8 mouse cellular contexts compared by ENCODE assay signal in the genomic region with DNA sequence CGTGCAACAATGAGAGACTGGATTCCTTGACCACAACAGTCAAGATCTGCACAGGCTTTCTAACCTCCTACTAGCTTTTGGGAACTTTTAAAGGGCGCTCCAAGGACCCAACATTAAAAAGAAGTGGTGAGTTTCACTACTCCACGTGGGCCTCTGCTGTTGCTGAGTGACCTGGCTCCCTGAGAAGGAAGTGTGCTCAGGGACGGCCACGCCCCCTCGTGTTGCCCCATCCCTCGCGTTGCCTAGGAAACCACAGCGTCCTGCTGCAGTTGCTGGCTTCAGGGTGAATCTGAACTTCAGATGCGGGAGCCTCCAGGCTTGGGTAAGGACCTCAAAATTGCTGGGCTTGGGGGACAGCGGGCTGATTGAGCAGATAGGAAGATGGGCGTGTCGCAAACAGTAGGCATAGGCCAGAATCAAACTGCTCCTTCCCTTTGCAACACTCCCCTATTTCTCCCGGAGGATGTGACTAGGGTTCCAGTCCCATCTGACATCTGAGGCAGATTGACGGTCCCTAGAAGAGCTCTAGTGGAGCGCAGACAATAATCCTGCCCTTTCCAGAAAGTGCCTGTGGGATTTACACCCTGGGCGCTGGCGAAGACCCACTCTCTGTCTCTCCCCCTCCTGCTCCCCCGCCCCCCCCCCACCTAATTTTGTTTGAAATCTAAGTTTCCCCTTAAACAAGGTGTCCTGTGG. TPM values are rescaled to one million over a fixed set of nuclear protein-coding genes. Genes with fewer than 3 reads are reported as not detected.
A peak's percentile ranks its signal among the peaks of the same experiment; 100 is the strongest.
DNase-seq lines count a peak whose midpoint lies in the region; ATAC-seq and TF ChIP-seq lines count a peak whose summit lies in the region.

A gene (plus strand): TSS at position 238 of the 696 bp plus-strand sequence.

- 0 out of 2 replicates have a peak, but pooled peaks cover 4% of the 10 kb centered on the region for H3K27me3 ChIP-seq in intestine, postnatal 0 days (replicated peaks; ENCODE audit: control insufficient read depth, insufficient read depth, low read length)
- H3K27me3 ChIP-seq in midbrain, embryonic 11.5 days (ENCODE audit: control insufficient read depth, insufficient read depth, low read length) = no peaks in the 10 kb centered on the region

- intact Hi-C loops in gastrocnemius, postnatal 36 days (cut with DNase I) = no loop called here
- intact Hi-C loops in left cerebral cortex, postnatal 4 days (cut with DNase I) = no loop called here

- H3K4me2 ChIP-seq in intestine, postnatal 0 days (replicated peaks; ENCODE audit: low read depth) = no peak within 1 kb of the TSS
- H3K4me2 ChIP-seq in midbrain, embryonic 11.5 days = peak within 1 kb of the TSS; percentile 29

- no peaks in the 10 kb centered on the region for H3K9me3 ChIP-seq in intestine, postnatal 0 days (ENCODE audit: control insufficient read depth)
- no peaks in the 10 kb centered on the region for H3K9me3 ChIP-seq in midbrain, embryonic 11.5 days (ENCODE audit: control insufficient read depth, low read length)

- no peak within 1 kb of the TSS for H3K27ac ChIP-seq in intestine, postnatal 0 days (ENCODE audit: low read depth, low read length)
- no peak within 1 kb of the TSS for H3K27ac ChIP-seq in midbrain, embryonic 11.5 days (ENCODE audit: low read depth, low read length)

- no peak within 1 kb of the TSS for H3K9ac ChIP-seq in intestine, postnatal 0 days (ENCODE audit: low read depth, low read length)
- no peak within 1 kb of the TSS for H3K9ac ChIP-seq in midbrain, embryonic 11.5 days (ENCODE audit: low read length)

- WGBS in intestine, postnatal 0 days = 18% methylated on average over 19 of the region's 19 CpGs
- whole genome bisulfite sequencing in midbrain, embryonic 11.5 days = 13% methylated on average over 19 of the region's 19 CpGs

- DNase-seq in NIH3T3 (ENCODE audit: low read depth) = peak; percentile 77
- peak; percentile 11 for DNase-seq in c-Kit-positive CD71-positive TER-119-positive erythroid progenitor cells, embryonic 14.5 days (ENCODE audit: low spot score)
- DNase-seq in gastrocnemius, postnatal 36 days = peak; percentile 27 to 28
- DNase-seq in left cerebral cortex, postnatal 4 days = peak; percentile 43
- DNase-seq in midbrain, embryonic 11.5 days (ENCODE audit: low spot score, missing footprints) = peak; percentile 95
- DNase-seq in spleen, adult 12 weeks (ENCODE audit: low spot score) = peak; percentile 48

- H3K4me3 ChIP-seq in intestine, postnatal 0 days (ENCODE audit: low read depth, low read length) = no peak within 1 kb of the TSS
- H3K4me3 ChIP-seq in midbrain, embryonic 11.5 days (ENCODE audit: low read depth, low read length) = no peak within 1 kb of the TSS

- ATAC-seq in intestine, postnatal 0 days = peak; percentile 79
- ATAC-seq in midbrain, embryonic 11.5 days (ENCODE audit: low FRiP score) = peak; percentile 77
- ATAC-seq in erythroblast, adult 5-6 weeks (replicated peaks; ENCODE audit: low FRiP score, poor library complexity, severe bottlenecking) = no peak

- no peak for TF ChIP-seq CTCF in intestine, postnatal 0 days (IDR thresholded peaks at IDR 0.05; ENCODE audit: low read depth)

- H3K36me3 ChIP-seq in intestine, postnatal 0 days (ENCODE audit: control insufficient read depth, insufficient read depth) = peaks cover 5% of the 10 kb centered on the region; the same call in 1 of the 2 replicates
- no peaks in the 10 kb centered on the region for H3K36me3 ChIP-seq in midbrain, embryonic 11.5 days (ENCODE audit: control insufficient read depth, insufficient read depth, low read length)

- H3K4me1 ChIP-seq in intestine, postnatal 0 days (replicated peaks; ENCODE audit: control insufficient read depth, insufficient read depth, low read length) = no peaks in the 10 kb centered on the region
- peaks cover 9% of the 10 kb centered on the region for H3K4me1 ChIP-seq in midbrain, embryonic 11.5 days (ENCODE audit: control insufficient read depth, insufficient read depth, low read length)

RNA-seq across cellular contexts. Expression of the gene that starts here (rescaled TPM):
- total RNA-seq in gastrocnemius, postnatal 36 days (2021) = not detected
- 0.14 TPM in 2 replicates for polyA plus RNA-seq in intestine, postnatal 0 days (2015; fragmentation: Nextera tagmentation; extraction: Ambion mirVana)
- under 1 TPM; 0.28 to 0.79 TPM for total RNA-seq in left cerebral cortex, postnatal 4 days (2021)
- 0.08 TPM in 1 of 2 replicates, not detected in the other for polyA plus RNA-seq in midbrain, embryonic 11.5 days (2014; fragmentation: Nextera tagmentation; extraction: Ambion mirVana)
- 0.38 and 0.63 TPM in 2 replicates for total RNA-seq in erythroblast, adult 5-6 weeks (2015; ENCODE audit: low replicate concordance)
- not detected in 2 replicates for total RNA-seq in erythroblast, adult 5-6 weeks (2017; ENCODE audit: low replicate concordance)

Comparison
In these comparisons a context has a peak if more than half of its experiments do, and no peak if none do; other contexts are left out.
1. Peak in DNase-seq in gastrocnemius, postnatal 36 days; RNA of the gene not detected or under 1 TPM.
2. Peak in ATAC-seq in intestine, postnatal 0 days; RNA of the gene not detected or under 1 TPM.
3. Peak in DNase-seq in left cerebral cortex, postnatal 4 days; RNA of the gene not detected or under 1 TPM.
4. Peak in DNase-seq, ATAC-seq and H3K4me2 ChIP-seq in midbrain, embryonic 11.5 days; RNA of the gene not detected or under 1 TPM.
5. DNase-seq: peak in every context shown above with its lines; median percentile 95 in midbrain, embryonic 11.5 days; 77 in NIH3T3; 48 in spleen, adult 12 weeks; 43 in left cerebral cortex, postnatal 4 days; 28 in gastrocnemius, postnatal 36 days; 11 in c-Kit-positive CD71-positive TER-119-positive erythroid progenitor cells, embryonic 14.5 days.